Mouse (Mus musculus): ENCODE results near the gene Slc4a2.

The Slc4a2 gene

GRCm38 (mm10) chr5:24426556-24427284, 3.1 kb downstream of the Slc4a2 start:
- no peak for DNase-seq (ENCODE audit: low read depth, low spot score)

GRCm38 (mm10) chr5:24427285-24427633, 3.6 kb downstream of the Slc4a2 start:
- no peak for DNase-seq (ENCODE audit: low read depth, low spot score)

- DNase-seq (ENCODE audit: low read depth, low spot score): no peak
These were observed 4.4 kb downstream of the Slc4a2 start for GRCm38 (mm10) chr5:24427981-24428402.

GRCm38 (mm10) chr5:24428596-24428995, 5.0 kb downstream of the Slc4a2 start:
- no peak for DNase-seq (ENCODE audit: low read depth, low spot score)

GRCm38 (mm10) chr5:24433993-24434392, 10.4 kb downstream of the Slc4a2 start:
- no peak for DNase-seq (ENCODE audit: low read depth, low spot score)

GRCm38 (mm10) chr5:24441187-24441586, 17.6 kb downstream of the Slc4a2 start:
- DNase-seq (ENCODE audit: low read depth, low spot score): no peak

- DNase-seq (ENCODE audit: low read depth, low spot score): no peak
These were observed 18.4 kb downstream of the Slc4a2 start for GRCm38 (mm10) chr5:24442029-24442428.

- DNase-seq (ENCODE audit: low read depth, low spot score): no peak
These were observed 19.6 kb downstream of the Slc4a2 start for GRCm38 (mm10) chr5:24443204-24443603.

- no peak for DNase-seq (ENCODE audit: low read depth, low spot score)
These were observed 20.3 kb downstream of the Slc4a2 start for GRCm38 (mm10) chr5:24443927-24444326.

GRCm38 (mm10) chr5:24444746-24445427, 21.2 kb downstream of the Slc4a2 start, which contains the start of gene Fastk:
Gene Fastk, minus strand, starts transcription at chr5:24445287.
- no peak for DNase-seq (ENCODE audit: low read depth, low spot score)

GRCm38 (mm10) chr5:24445428-24446080, 21.9 kb downstream of the Slc4a2 start:
- DNase-seq (ENCODE audit: low read depth, low spot score): no peak

- DNase-seq (ENCODE audit: low read depth, low spot score): no peak
These were observed 23.0 kb downstream of the Slc4a2 start for GRCm38 (mm10) chr5:24446630-24447029.

- no peak for DNase-seq (ENCODE audit: low read depth, low spot score)
These were observed 24.1 kb downstream of the Slc4a2 start, which contains the start of gene Tmub1 for GRCm38 (mm10) chr5:24447624-24448298. Gene Tmub1, minus strand, starts transcription at chr5:24447854.

- DNase-seq (ENCODE audit: low read depth, low spot score): no peak
These were observed 27.8 kb downstream of the Slc4a2 start for GRCm38 (mm10) chr5:24451264-24452029.

GRCm38 (mm10) chr5:24452030-24452690, 28.5 kb downstream of the Slc4a2 start, which contains the start of gene Agap3:
Gene Agap3, plus strand, starts transcription at chr5:24452177.
- DNase-seq (ENCODE audit: low read depth, low spot score): no peak

- no peak for DNase-seq (ENCODE audit: low read depth, low spot score)
These were observed 29.1 kb downstream of the Slc4a2 start for GRCm38 (mm10) chr5:24452691-24453233.

- no peak for DNase-seq (ENCODE audit: low read depth, low spot score)
These were observed 29.8 kb downstream of the Slc4a2 start for GRCm38 (mm10) chr5:24453283-24453984.

- no peak for DNase-seq (ENCODE audit: low read depth, low spot score)
These were observed 30.3 kb downstream of the Slc4a2 start for GRCm38 (mm10) chr5:24453985-24454303.

- no peak for DNase-seq (ENCODE audit: low read depth, low spot score)
These were observed 31.4 kb downstream of the Slc4a2 start for GRCm38 (mm10) chr5:24455076-24455475.

GRCm38 (mm10) chr5:24455613-24456012, 32.0 kb downstream of the Slc4a2 start:
- no peak for DNase-seq (ENCODE audit: low read depth, low spot score)

Measured in WW6 (cell line).